In the genomic region with DNA sequence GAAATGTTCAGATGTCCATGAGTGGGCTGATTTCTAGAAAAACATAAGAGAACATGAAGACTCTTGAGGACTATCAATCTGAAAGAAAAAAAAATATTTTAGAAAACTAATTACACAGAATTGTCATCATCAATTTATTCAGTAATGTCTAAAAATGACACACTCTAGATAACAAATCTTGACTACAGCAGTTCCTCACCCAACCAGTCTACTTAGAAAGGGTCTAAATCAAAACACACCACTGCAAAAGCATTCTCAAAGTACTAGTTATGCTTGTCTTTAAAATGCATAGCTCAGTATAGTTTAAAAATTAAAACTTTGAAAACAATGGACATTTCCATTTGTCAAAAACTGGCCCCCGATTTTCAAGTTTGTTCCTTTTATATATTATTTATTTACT, we compare ENCODE assay signal across 1 mouse cellular context.
A peak's percentile ranks its signal among the peaks of the same experiment; 100 is the strongest.
TF ChIP-seq lines count a peak whose summit lies in the region.

No protein-coding gene starts in this region.

TF ChIP-seq in CH12.LX, 34 proteins besides CTCF, POLR2A, EP300 and RAD21 (continued from another document):
- no peak for TF ChIP-seq ZMIZ1 (IDR thresholded peaks at IDR 0.05; ENCODE audit: low read depth, low read length)
- TF ChIP-seq CHD1 (IDR thresholded peaks at IDR 0.05; ENCODE audit: low read depth, low read length), result peak; percentile 85
